Mouse (Mus musculus): ENCODE data around the gene 2310061I04Rik. TPM values are rescaled to one million over a fixed set of nuclear protein-coding genes. Genes with fewer than 3 reads are reported as not detected.
A peak's percentile ranks its signal among the peaks of the same experiment; 100 is the strongest.

Gene 2310061I04Rik
- polyA plus RNA-seq, 1 experiment from 2014 or later: 15.1 TPM

DNA sequence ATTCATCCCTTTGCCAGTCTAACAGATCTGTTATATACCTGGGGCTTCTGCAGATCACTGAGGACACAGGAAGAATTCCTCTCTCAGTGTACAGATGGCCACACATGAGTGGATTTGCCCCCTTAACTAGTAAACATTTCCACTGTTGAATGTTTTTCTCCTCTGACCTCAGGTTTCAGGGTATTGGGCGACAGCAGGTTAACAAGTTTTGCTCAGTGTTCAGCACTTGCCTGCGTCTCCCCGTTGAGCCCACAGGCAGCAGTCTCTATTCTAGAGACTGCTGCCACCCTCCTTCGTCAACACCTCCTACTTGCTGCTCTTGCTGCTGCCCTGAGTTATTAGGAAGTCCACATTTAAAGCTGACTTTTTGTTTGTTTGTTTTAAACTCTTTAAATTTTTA is 24.5 kb upstream of the 2310061I04Rik start:
- DNase-seq: no peak
- H3K4me2 ChIP-seq: no peak overlapping the region
- H3K36me3 ChIP-seq: peaks cover 75% of the 10 kb centered on the region
- no peak overlapping the region for H3K4me3 ChIP-seq (replicated peaks)
- ATAC-seq (ENCODE audit: low read depth): no peak
- H3K27me3 ChIP-seq: no peaks in the 10 kb centered on the region
- H3K4me1 ChIP-seq (replicated peaks): peaks cover 75% of the 10 kb centered on the region
- no peaks in the 10 kb centered on the region for H3K9me3 ChIP-seq (replicated peaks)
- 0 out of 2 replicates have a peak overlapping the region, but pooled peaks have one; percentile 12 for H3K9ac ChIP-seq
- WGBS (ENCODE audit: insufficient replicate concordance): 81% methylated on average over 4 of the region's 4 CpGs
- H3K27ac ChIP-seq: peak overlapping the region; percentile 97; the same call in 1 of the 2 replicates

DNA sequence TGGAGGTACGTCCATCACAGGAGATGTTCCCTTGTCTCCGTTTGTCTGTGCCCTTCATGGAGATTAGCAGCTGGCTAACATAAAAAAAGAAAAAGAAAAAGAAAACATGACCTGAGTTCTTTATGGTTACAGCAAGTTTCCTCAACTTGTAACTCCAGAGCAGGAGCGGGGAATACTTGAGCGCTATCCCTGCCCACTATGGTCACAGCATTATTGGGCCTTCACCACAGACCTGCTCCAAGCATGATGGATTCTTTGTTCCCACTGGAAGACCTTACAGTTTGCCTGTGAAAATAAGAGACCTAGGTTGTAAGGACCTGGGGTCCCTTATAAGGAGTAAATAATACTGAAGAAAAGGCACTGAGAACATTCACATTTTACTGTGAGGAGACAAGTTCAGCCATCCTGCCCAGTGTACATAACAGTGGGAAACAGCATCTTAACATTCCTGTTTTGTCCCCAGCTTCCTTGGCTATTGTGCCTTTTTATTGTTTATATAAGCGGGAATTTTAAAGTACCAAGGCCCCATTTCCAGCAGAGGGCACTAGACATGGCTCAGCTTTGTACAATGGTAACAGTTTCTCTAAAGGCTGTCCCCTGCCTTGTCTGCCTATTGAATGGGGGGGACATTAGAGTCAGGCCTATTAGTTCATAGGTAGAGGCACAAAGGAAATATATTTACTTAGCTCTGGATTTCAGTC is 23.8 kb upstream of the 2310061I04Rik start:
- 78% methylated on average over 5 of the region's 5 CpGs for WGBS (ENCODE audit: insufficient replicate concordance)
- peak overlapping the region; percentile 83 for H3K9ac ChIP-seq
- ATAC-seq (ENCODE audit: low read depth) (no peak), DNase-seq (no peak)
- H3K4me3 ChIP-seq (replicated peaks): 0 out of 2 replicates have a peak overlapping the region, but pooled peaks have one; percentile 92
- peak overlapping the region; percentile 81 for H3K4me2 ChIP-seq
- H3K27me3 ChIP-seq: no peaks in the 10 kb centered on the region
- H3K9me3 ChIP-seq (replicated peaks): no peaks in the 10 kb centered on the region
- H3K4me1 ChIP-seq (replicated peaks): peaks cover 68% of the 10 kb centered on the region
- H3K36me3 ChIP-seq: peaks cover 68% of the 10 kb centered on the region
- peak overlapping the region; percentile 97 for H3K27ac ChIP-seq

- H3K4me3 ChIP-seq (replicated peaks): peak overlapping the region; percentile 92
- peak overlapping the region; percentile 81 for H3K4me2 ChIP-seq
- H3K27me3 ChIP-seq: no peaks in the 10 kb centered on the region
- H3K27ac ChIP-seq: peak overlapping the region; percentile 97
- no peaks in the 10 kb centered on the region for H3K9me3 ChIP-seq (replicated peaks)
- 71% methylated on average over 1 of the region's 1 CpGs for WGBS (ENCODE audit: insufficient replicate concordance)
- peaks cover 61% of the 10 kb centered on the region for H3K36me3 ChIP-seq
- H3K4me1 ChIP-seq (replicated peaks): peaks cover 67% of the 10 kb centered on the region
- DNase-seq (no peak), ATAC-seq (ENCODE audit: low read depth) (no peak)
- H3K9ac ChIP-seq: peak overlapping the region; percentile 83
Observed at GRCm38 (mm10) chr17:35920384-35920783, 23.2 kb upstream of the 2310061I04Rik start.

DNA sequence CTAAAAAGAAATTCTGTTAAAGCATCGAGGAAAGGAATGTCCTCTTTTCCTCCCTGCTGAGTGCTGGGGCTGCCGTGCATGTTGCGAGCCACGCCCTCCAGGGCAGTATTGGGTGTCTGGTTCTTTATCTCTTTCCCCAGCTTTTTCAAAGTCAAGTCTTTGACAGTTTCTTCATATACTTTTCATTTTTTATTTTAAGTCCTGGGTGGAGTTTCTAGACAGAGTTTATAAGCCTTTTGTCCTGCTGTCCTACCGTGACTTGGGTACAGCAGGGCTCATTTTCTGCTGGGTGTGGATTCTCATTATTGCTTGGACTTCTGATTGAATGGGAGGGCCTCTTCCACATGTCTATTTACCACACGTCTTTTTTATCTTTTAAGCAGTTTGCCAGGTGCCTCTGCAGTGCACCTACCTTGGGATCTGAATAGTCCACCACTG is 22.7 kb upstream of the 2310061I04Rik start:
- Histone ChIP-seq H3K36me3 (peaks cover 56% of the 10 kb centered on the region), H3K27ac (peak overlapping the region; percentile 97), H3K27me3 (no peaks in the 10 kb centered on the region), H3K4me2 (peak overlapping the region; percentile 81), H3K4me1 (replicated peaks) (peaks cover 67% of the 10 kb centered on the region), H3K9me3 (replicated peaks) (no peaks in the 10 kb centered on the region), H3K4me3 (replicated peaks) (peak overlapping the region; percentile 92), H3K9ac (peak overlapping the region; percentile 83)
- DNase-seq: peak; percentile 70
- ATAC-seq (ENCODE audit: low read depth): no peak; the same call in 1 of the 2 replicates
- 8% methylated on average over 6 of the region's 6 CpGs for WGBS (ENCODE audit: insufficient replicate concordance)

GRCm38 (mm10) chr17:35919060-35919715 is 22.0 kb upstream of the 2310061I04Rik start:
- peak overlapping the region; percentile 81 for H3K4me2 ChIP-seq
- ATAC-seq (ENCODE audit: low read depth) (peak; percentile 23), DNase-seq (peak; percentile 95)
- H3K36me3 ChIP-seq: peaks cover 53% of the 10 kb centered on the region
- 6% methylated on average over 7 of the region's 7 CpGs for WGBS (ENCODE audit: insufficient replicate concordance)
- peak overlapping the region; percentile 97 for H3K27ac ChIP-seq
- peak overlapping the region; percentile 98 for H3K9ac ChIP-seq
- no peaks in the 10 kb centered on the region for H3K9me3 ChIP-seq (replicated peaks)
- peak overlapping the region; percentile 92 for H3K4me3 ChIP-seq (replicated peaks)
- H3K27me3 ChIP-seq: no peaks in the 10 kb centered on the region
- H3K4me1 ChIP-seq (replicated peaks): peaks cover 67% of the 10 kb centered on the region

- WGBS (ENCODE audit: insufficient replicate concordance): under 1% methylated on average over 11 of the region's 11 CpGs
- peaks cover 64% of the 10 kb centered on the region for H3K4me1 ChIP-seq (replicated peaks)
Observed at GRCm38 (mm10) chr17:35918276-35919059, 21.2 kb upstream of the 2310061I04Rik start.

DNA sequence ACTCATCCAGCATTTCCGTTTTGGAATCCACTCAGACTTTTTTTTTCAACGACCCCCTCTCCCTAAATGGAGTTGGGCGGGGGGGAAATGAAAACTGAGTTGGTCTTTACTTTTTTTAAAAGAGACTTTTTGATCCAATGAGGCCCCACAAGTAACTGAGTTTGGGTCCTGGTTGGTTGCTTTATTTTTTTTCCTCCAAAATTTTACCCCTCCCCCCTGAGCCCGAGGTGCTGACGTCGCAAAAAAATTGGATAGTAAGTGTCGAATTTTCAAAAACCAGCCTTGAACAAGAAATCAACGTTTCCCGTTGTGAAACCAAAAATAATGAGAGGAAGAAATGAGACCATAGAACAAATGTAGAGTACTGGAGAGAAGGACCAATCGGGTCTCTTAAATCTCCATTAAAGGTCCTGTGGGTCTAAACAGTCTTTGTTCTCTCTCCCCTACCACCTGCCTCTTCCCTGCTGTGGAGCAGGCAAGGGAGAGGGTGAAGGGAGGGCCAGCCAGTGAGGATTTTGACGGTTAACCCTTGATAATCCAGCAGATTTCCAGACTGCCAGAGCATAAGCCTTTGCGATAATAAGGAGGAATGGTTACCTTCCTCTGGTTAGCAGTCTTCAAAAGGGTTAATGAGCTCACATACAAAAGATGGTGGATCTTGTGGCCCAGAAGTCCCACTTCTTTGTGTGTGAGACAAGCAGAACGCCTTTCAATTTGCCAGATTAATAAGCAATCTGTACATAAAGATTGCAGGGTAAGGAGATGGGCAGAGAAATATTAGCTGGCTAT is 20.4 kb upstream of the 2310061I04Rik start:
- under 1% methylated on average over 13 of the region's 13 CpGs for WGBS (ENCODE audit: insufficient replicate concordance)
- Histone ChIP-seq H3K27ac (peak overlapping the region; percentile 97), H3K36me3 (peaks cover 53% of the 10 kb centered on the region), H3K4me1 (replicated peaks) (peaks cover 65% of the 10 kb centered on the region), H3K4me3 (replicated peaks) (peak overlapping the region; percentile 92), H3K4me2 (peak overlapping the region; percentile 81), H3K27me3 (no peaks in the 10 kb centered on the region), H3K9me3 (replicated peaks) (no peaks in the 10 kb centered on the region), H3K9ac (peak overlapping the region; percentile 98)
- DNase-seq: peak; percentile 43
- ATAC-seq (ENCODE audit: low read depth): no peak

More at GRCm38 (mm10) chr17:35918276-35919059, 21.2 kb upstream of the 2310061I04Rik start:
- ATAC-seq (ENCODE audit: low read depth) (no peak), DNase-seq (peak; percentile 38)
- H3K27ac ChIP-seq: peak overlapping the region; percentile 97
- peak overlapping the region; percentile 81 for H3K4me2 ChIP-seq
- peak overlapping the region; percentile 98 for H3K9ac ChIP-seq
- no peaks in the 10 kb centered on the region for H3K9me3 ChIP-seq (replicated peaks)
- H3K36me3 ChIP-seq: peaks cover 53% of the 10 kb centered on the region
- H3K27me3 ChIP-seq: no peaks in the 10 kb centered on the region
- peak overlapping the region; percentile 92 for H3K4me3 ChIP-seq (replicated peaks)

- no peaks in the 10 kb centered on the region for H3K9me3 ChIP-seq (replicated peaks)
- no peak for ATAC-seq (ENCODE audit: low read depth)
- H3K4me3 ChIP-seq (replicated peaks): peak overlapping the region; percentile 92
- 0% methylated on average over 8 of the region's 8 CpGs for WGBS (ENCODE audit: insufficient replicate concordance)
- no peaks in the 10 kb centered on the region for H3K27me3 ChIP-seq
- H3K4me1 ChIP-seq (replicated peaks): peaks cover 65% of the 10 kb centered on the region
- H3K4me2 ChIP-seq: peak overlapping the region; percentile 81
- no peak for DNase-seq
- H3K36me3 ChIP-seq: peaks cover 54% of the 10 kb centered on the region
- H3K9ac ChIP-seq: peak overlapping the region; percentile 98
- H3K27ac ChIP-seq: peak overlapping the region; percentile 97
Observed at GRCm38 (mm10) chr17:35917143-35917462, 19.9 kb upstream of the 2310061I04Rik start.

- no peaks in the 10 kb centered on the region for H3K9me3 ChIP-seq (replicated peaks)
- WGBS (ENCODE audit: insufficient replicate concordance): under 1% methylated on average over 83 of the region's 83 CpGs
- H3K9ac ChIP-seq: peak within 1 kb of the TSS; percentile 98
- ATAC-seq (ENCODE audit: low read depth) (peak; percentile 88), DNase-seq (peak; percentile 98)
- peaks cover 57% of the 10 kb centered on the region for H3K36me3 ChIP-seq
- peaks cover 61% of the 10 kb centered on the region for H3K4me1 ChIP-seq (replicated peaks)
- H3K27ac ChIP-seq: peak within 1 kb of the TSS; percentile 97
- no peaks in the 10 kb centered on the region for H3K27me3 ChIP-seq
- H3K4me2 ChIP-seq: peak within 1 kb of the TSS; percentile 81
- H3K4me3 ChIP-seq (replicated peaks): peak within 1 kb of the TSS; percentile 92
Observed at GRCm38 (mm10) chr17:35916297-35917142, 19.3 kb upstream of the 2310061I04Rik start, which contains the start of the genes Mrps18b and Ppp1r10. TSS of gene Mrps18b (minus strand) at chr17:35916389. TSS of gene Ppp1r10 (plus strand) at chr17:35916434.

Measured in liver, embryonic 13.5 days (tissue).